Mouse (Mus musculus): Measurements from ENCODE around the gene Cfap74. TPM values are rescaled to one million over a fixed set of nuclear protein-coding genes. Genes with fewer than 3 reads are reported as not detected.

Cfap74 gene
- 24.6 TPM for polyA plus RNA-seq (2014; fragmentation: Illumina TruSeq; extraction: RNeasy Lipid Tissue Mini Kit (QIAGEN cat#74804); ENCODE audit: low read depth, low replicate concordance)

GRCm38 (mm10) chr4:155409058-155409776, at the start of gene Cfap74:
Gene Cfap74 (plus strand): TSS chr4:155409190.

GRCm38 (mm10) chr4:155361303-155361791, 47.6 kb upstream of the Cfap74 start, which contains the start of gene Prkcz:
Gene Prkcz (minus strand): TSS chr4:155361361.

GRCm38 (mm10) chr4:155397511-155398221, 11.3 kb upstream of the Cfap74 start, which contains the start of gene Gabrd:
Gene Gabrd (minus strand): TSS chr4:155398112.

GRCm38 (mm10) chr4:155468952-155469351, 60.0 kb downstream of the Cfap74 start, which contains the start of gene Tmem52:
Gene Tmem52 (plus strand): TSS chr4:155469114.

GRCm38 (mm10) chr4:155490990-155491504, 82.1 kb downstream of the Cfap74 start, which contains the start of gene Gnb1:
Gene Gnb1 (plus strand): TSS chr4:155491361.

Other genes starting within 250 kb of the Cfap74 start
- 5.8 TPM for gene Ski, start 186.6 kb upstream of the Cfap74 start, polyA plus RNA-seq (2014; fragmentation: Illumina TruSeq; extraction: RNeasy Lipid Tissue Mini Kit (QIAGEN cat#74804); ENCODE audit: low read depth, low replicate concordance)
- 0.64 TPM for gene Faap20, start 159.4 kb upstream of the Cfap74 start, polyA plus RNA-seq (2014; fragmentation: Illumina TruSeq; extraction: RNeasy Lipid Tissue Mini Kit (QIAGEN cat#74804); ENCODE audit: low read depth, low replicate concordance)
- gene Prkcz, start 47.8 kb upstream of the Cfap74 start, polyA plus RNA-seq (2014; fragmentation: Illumina TruSeq; extraction: RNeasy Lipid Tissue Mini Kit (QIAGEN cat#74804); ENCODE audit: low read depth, low replicate concordance), result 1.0 TPM
- gene Gabrd, start 11.1 kb upstream of the Cfap74 start, polyA plus RNA-seq (2014; fragmentation: Illumina TruSeq; extraction: RNeasy Lipid Tissue Mini Kit (QIAGEN cat#74804); ENCODE audit: low read depth, low replicate concordance), result not detected
- not detected for gene Tmem52, start 59.9 kb downstream of the Cfap74 start, polyA plus RNA-seq (2014; fragmentation: Illumina TruSeq; extraction: RNeasy Lipid Tissue Mini Kit (QIAGEN cat#74804); ENCODE audit: low read depth, low replicate concordance)
- 78.4 TPM for gene Gnb1, start 82.2 kb downstream of the Cfap74 start, polyA plus RNA-seq (2014; fragmentation: Illumina TruSeq; extraction: RNeasy Lipid Tissue Mini Kit (QIAGEN cat#74804); ENCODE audit: low read depth, low replicate concordance)
- gene Nadk, start 153.2 kb downstream of the Cfap74 start, polyA plus RNA-seq (2014; fragmentation: Illumina TruSeq; extraction: RNeasy Lipid Tissue Mini Kit (QIAGEN cat#74804); ENCODE audit: low read depth, low replicate concordance), result 20.0 TPM
- gene Slc35e2, start 192.2 kb downstream of the Cfap74 start, polyA plus RNA-seq (2014; fragmentation: Illumina TruSeq; extraction: RNeasy Lipid Tissue Mini Kit (QIAGEN cat#74804); ENCODE audit: low read depth, low replicate concordance), result 5.4 TPM
- gene Cdk11b, start 215.7 kb downstream of the Cfap74 start, polyA plus RNA-seq (2014; fragmentation: Illumina TruSeq; extraction: RNeasy Lipid Tissue Mini Kit (QIAGEN cat#74804); ENCODE audit: low read depth, low replicate concordance), result 73.4 TPM
- gene Gm10563, start 236.2 kb downstream of the Cfap74 start, polyA plus RNA-seq (2014; fragmentation: Illumina TruSeq; extraction: RNeasy Lipid Tissue Mini Kit (QIAGEN cat#74804); ENCODE audit: low read depth, low replicate concordance), result not detected
- 0.27 TPM for gene Mmp23, start 244.2 kb downstream of the Cfap74 start, polyA plus RNA-seq (2014; fragmentation: Illumina TruSeq; extraction: RNeasy Lipid Tissue Mini Kit (QIAGEN cat#74804); ENCODE audit: low read depth, low replicate concordance)

Data from testis, adult 10 weeks (tissue).